Mouse (Mus musculus) R1 (cell line): Measurements from ENCODE around the gene Cgas.
A peak's percentile ranks its signal among the peaks of the same experiment; 100 is the strongest.

Experiments used
- DNase-seq: peaks from one replicate; pipeline ENCODE4 v3.0.0-alpha.2; 2018; ENCODE audit warnings: low read depth, low spot score

Cgas gene

DNA sequence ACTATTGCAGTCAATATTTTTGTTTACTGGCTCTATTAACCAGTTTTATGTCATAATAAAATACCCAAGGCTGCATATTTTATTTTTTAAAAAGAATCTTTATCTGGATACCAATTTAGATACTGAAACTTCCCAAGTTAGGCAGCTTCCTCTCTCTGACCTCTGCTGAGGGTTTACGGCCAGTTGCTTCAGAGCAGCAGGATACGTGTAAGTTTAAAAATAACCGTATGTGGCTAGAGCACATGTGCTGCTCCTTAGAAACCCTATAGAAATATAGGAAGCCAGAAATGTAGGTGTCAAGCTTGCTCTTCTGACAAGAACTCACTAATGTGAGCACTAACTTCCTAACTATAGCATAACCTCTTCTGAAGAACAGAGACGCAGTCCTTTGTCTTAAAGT, 20.3 kb upstream of the Cgas start:
- DNase-seq = no peak

- DNase-seq = peak; percentile 67
Observed at GRCm38 (mm10) chr9:78457026-78457425, 14.0 kb upstream of the Cgas start.

DNA sequence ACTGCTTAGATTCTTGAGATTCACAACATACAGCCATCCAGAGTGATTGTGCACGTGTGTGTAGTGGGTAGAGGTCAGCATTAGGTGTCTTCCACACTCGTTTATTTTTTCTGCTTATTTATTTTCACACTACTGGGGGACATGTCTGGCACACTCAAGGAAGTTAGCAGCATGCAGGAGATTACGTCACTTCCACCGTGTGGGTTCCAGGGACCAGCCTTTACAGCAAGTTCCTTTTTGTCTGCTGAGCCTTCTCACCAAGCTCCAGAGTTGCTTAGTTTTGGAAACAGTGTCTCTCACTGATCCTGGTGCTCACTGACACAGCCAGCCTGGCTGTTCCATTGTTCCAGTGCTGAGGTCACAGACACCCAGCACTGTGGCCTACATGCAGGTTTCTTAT, 8.3 kb upstream of the Cgas start:
- DNase-seq = no peak

DNA sequence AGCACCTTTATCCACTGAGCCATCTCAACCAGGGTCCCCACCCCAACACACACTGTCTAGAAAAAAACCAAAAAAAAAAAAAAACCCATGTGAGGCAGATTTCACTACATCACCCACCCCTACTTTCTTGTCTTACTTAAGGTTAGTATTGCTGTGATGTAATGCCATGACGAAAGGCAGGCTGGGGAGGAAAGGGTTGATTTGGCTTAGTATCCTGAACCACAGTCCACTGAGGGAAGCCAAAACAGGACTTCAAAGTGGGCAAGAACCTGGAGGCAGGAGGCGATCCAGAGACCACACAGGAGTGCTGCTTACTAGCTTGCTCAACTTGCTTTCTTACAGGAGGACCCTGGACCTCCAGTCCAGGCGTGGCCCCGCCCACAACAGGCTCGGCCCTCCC, 7.4 kb upstream of the Cgas start:
- peak; percentile 29 for DNase-seq

GRCm38 (mm10) chr9:78447973-78448873, 5.2 kb upstream of the Cgas start, which contains the start of the genes Mto1 and Gm17324:
Gene Mto1, plus strand, starts transcription at chr9:78448208.
Gene Gm17324, minus strand, starts transcription at chr9:78448786.
- DNase-seq = peak; percentile 89

DNA sequence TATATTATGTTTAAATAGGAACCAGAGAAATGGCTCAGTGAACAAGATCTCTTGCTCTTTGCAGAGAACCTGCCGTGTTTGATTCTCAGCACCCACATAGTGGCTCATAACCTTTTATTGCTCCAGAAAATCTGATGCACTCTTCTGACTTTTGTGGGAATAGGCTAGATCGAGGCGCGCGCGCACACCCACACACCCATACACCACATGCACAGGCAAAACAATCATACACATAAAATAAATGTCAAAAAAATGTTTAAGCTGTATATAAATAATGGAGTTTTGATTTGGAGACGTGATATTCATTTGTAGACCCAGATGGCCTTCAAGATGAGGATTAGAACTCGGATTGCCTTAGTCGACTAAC, 4.6 kb upstream of the Cgas start:
- DNase-seq = no peak

- peak; percentile 59 for DNase-seq
Observed at GRCm38 (mm10) chr9:78442237-78442578, 829 bp downstream of the Cgas start.

DNA sequence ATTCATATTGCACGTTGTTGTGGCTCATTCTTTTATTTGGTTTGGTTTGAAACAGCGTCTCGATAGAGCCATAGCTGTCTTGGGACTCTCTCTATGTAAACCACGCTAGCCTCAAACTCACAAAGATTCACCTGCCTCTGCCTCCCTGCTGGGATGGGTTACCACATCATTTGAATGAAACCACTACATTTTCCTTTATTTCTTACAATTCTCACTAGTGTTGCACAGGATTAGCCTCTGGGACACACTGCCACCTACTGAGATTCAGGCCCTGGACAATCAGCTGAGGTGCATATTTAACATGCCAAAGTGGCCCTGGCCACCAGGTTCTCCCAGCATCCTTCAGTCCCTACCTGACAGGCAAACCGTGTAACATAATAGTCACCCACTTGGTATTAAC, 3.6 kb downstream of the Cgas start:
- DNase-seq = no peak

GRCm38 (mm10) chr9:78432471-78432870, 10.6 kb downstream of the Cgas start:
- peak; percentile 47 for DNase-seq

DNA sequence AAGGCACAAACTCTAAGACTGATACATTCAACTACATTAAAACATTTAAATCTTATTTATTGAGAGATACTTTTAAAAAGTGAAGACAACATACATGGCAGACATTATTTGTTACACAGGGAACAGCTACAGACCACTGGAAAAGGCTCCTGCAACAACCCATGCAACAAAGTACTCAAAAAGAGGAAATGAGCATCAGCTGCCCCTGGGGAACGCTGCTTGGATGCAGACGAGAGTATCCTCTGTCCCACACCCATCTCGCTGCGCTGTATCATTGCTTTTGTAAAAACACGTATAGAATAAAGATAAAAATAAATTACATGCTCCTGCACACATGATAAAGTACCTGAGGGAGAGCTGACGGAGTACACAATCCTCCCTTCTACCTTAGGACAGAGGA, 12.6 kb downstream of the Cgas start:
- DNase-seq = no peak

GRCm38 (mm10) chr9:78429551-78429950, 13.5 kb downstream of the Cgas start:
- DNase-seq = no peak

DNA sequence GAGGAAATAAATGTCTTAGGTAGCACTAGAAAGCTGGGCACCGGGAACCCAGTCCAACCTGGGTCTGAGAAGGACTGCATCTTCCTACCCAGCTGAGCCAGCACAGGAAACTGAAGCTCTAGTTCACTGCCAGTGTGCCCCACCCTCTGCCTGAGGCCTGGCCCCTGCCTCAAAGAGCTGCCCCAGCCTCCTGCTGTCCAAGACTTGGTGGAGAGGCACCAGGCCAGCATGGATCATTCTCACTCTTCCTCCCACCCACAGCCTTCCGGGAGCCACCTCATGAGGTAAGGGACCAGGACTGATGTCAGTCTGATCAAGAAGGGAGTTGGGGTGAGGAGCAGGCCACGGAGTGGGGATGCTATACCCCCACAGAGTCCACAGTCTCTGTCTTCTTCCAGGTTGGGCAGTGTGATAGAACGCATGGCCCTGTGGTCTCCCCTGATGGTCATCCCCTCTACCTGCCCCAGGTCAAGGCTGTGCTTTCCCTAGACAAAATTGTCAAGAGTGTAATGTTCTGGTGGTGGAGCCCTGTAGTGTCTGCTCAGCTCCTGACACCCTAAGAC, 14.1 kb downstream of the Cgas start:
- no peak for DNase-seq

GRCm38 (mm10) chr9:78428185-78428584, 14.9 kb downstream of the Cgas start:
- no peak for DNase-seq

DNA sequence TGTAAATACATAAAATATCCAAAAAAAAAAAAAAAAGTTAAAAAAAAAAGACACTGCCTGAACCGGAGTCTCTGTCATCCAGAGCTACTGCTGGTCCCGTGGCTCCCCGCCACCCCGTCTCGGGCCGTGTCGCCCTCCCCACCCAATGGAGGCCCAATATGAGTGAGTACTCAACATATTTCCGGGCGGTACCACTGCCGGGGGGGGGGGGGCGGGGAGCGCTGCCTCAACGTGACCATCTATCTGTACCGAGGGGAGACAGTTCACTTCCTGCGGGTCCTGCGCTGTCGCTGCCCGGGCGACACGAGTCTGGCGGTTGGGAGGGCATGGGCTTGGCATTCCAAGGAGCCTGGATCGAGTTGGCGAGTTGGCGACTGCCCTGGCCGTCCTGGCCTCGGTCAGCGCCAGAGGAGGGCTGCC, 15.7 kb downstream of the Cgas start:
- DNase-seq = no peak

GRCm38 (mm10) chr9:78401596-78401995, 41.4 kb downstream of the Cgas start:
- DNase-seq = no peak

- DNase-seq = no peak
Observed at GRCm38 (mm10) chr9:78400570-78400969, 42.5 kb downstream of the Cgas start.

DNA sequence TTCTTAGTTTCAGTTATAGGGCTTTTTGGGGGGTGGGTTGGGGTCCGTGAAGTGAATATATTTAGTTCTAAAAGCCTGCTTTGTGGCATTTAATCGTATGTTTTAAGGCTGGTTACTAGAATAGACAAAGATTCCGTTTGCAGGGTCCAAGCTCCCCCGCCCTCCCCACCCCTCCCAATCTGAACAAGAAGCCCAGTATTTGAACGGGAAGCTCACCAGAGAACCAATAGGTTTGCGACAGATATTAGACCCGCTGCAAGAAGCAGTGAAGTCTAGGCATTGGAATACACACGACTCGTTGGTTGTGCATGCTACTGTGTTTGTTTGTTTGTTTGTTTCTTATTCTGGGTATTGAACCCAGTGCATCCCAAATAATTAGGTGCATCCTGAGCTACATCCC, 46.5 kb downstream of the Cgas start:
- no peak for DNase-seq

DNA sequence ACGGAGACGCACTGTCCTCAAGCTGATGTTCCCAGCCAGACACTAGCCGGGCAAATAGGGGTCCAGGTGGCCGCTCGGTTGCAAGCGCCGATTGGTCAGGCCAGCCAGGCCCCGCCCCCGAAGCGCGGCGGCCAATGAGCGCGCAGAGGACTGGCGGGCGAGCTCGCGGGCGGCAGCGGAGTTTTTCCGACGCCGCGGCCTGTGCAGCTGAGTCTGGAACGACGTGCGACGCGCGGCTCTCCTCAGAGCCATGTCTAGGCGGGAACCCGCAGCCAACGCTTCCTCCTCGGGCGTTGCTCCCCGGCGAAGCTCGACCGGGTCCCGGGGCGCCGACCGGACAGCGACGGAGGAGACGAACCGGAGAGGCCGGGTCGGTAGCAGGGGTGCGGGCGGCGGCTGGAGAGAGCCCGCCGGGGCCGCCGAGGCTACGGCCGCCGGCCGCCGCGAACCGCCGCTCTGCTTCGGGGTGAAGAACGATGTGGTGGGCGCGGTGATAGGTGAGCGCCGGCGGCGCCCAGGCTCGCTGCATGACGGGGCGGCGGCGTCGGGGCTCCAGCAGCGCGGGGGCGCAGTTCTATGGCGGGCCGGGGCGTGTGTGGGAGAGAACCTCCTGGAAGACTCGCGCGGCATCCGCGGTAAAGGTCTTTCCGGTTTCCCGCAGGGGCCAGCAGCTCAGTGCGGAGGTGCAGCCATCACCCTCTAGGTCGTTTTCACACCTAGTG, 47.2 kb downstream of the Cgas start, which contains the start of gene Ddx43:
Gene Ddx43, plus strand, starts transcription at position 148 of the 722 bp plus-strand sequence.
- peak; percentile 91 for DNase-seq

GRCm38 (mm10) chr9:78395244-78395629, 47.8 kb downstream of the Cgas start:
- no peak for DNase-seq

DNA sequence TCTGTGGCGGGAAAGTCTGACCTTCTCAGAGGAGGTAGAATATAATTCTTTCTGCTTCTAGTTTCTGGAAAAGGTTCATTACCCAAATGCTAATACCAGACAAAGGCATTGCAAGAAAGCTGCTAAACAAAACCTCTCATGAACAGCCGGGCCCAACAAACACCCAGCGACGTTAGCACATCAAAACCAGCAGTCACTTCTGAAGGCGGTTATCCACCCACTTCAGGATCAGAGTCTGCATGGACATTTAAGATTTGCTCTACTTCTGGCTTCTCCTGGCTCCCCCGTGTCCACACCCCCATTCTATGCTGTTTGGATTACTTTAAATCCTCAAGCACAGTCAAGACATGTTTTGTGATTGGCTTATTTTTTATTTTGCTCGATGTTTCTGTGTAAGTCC, 48.4 kb downstream of the Cgas start:
- no peak for DNase-seq

GRCm38 (mm10) chr9:78393741-78394140, 49.3 kb downstream of the Cgas start:
- no peak for DNase-seq

DNA sequence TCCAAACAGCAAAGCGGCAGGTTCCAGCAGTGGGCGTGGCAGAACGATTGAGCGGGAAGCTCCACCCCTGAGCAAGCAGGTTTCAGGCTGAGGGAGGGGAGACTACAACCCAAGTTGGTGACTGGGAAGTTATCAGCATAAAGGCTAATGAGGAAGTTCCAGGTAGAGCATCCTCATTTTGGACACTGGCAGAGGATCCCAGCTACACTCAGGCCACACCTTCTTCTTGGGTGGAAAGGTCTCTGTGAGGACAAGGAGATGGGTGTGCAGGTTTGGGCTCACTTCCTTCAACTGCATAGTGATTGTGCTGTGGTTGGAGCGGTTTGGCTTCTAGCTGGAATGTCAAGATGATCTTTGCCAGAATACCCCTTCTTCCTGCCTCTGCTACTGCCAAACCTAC, 53.1 kb downstream of the Cgas start:
- DNase-seq = peak; percentile 68

- DNase-seq = no peak
Observed at GRCm38 (mm10) chr9:78386947-78387346, 56.1 kb downstream of the Cgas start.
